Mouse (Mus musculus) forebrain, postnatal 0 days (tissue): ENCODE measurements around the gene Txndc16. TPM values are rescaled to one million over a fixed set of nuclear protein-coding genes. Genes with fewer than 3 reads are reported as not detected.

Experiments
- ATAC-seq: fragments of 200-750 bp; cut with Nextera tagmentation; 2 replicates; pipeline ENCODE4 v1.8.0; 2017; ENCODE audit warnings: mild to moderate bottlenecking, moderate library complexity
- DNase-seq: peaks from one replicate; pipeline ENCODE4 v3.0.0-alpha.2; 2015
- H3K27ac ChIP-seq: fragments of 300-500 bp; sonication (generic); 2 replicates; pipeline ENCODE4 v1.5.1; 2014; ENCODE audit warnings: low read depth, mild to moderate bottlenecking, antibody characterized with exemption, low read length, moderate library complexity, mixed read lengths
- H3K27me3 ChIP-seq: fragments of 300-500 bp; sonication (generic); 2 replicates; pipeline ENCODE4 v1.6.1; 2014; ENCODE audit warnings: mild to moderate bottlenecking, low read length, mixed read lengths; ENCODE audit not compliant: insufficient read depth
- H3K36me3 ChIP-seq: fragments of 300-500 bp; sonication (generic); 2 replicates; pipeline ENCODE4 v1.6.1; 2014; ENCODE audit warnings: mild to moderate bottlenecking, moderate library complexity; ENCODE audit not compliant: insufficient read depth
- H3K4me1 ChIP-seq: fragments of 300-500 bp; sonication (generic); 2 replicates; pipeline ENCODE4 v1.6.1; 2014; ENCODE audit warnings: antibody characterized with exemption; ENCODE audit not compliant: insufficient read depth
- H3K4me2 ChIP-seq: fragments of 300-500 bp; sonication (generic); 2 replicates; pipeline ENCODE4 v1.6.1; 2014; ENCODE audit warnings: low read depth, mild to moderate bottlenecking, moderate library complexity
- H3K4me3 ChIP-seq: fragments of 300-500 bp; sonication (generic); 2 replicates; pipeline ENCODE4 v1.5.1; 2014; ENCODE audit warnings: low read depth, low read length, mixed read lengths
- H3K9ac ChIP-seq: fragments of 300-500 bp; sonication (generic); 2 replicates; pipeline ENCODE4 v1.6.1; 2014; ENCODE audit warnings: mild to moderate bottlenecking
- H3K9me3 ChIP-seq: fragments of 300-500 bp; sonication (generic); 2 replicates; pipeline ENCODE4 v1.6.1; 2016; ENCODE audit warnings: low read length
- CTCF ChIP-seq: sonication (generic); IDR thresholded peaks from 2 replicates; pipeline ENCODE4 v1.5.1; 2016; ENCODE audit warnings: antibody characterized with exemption, control low read depth, low read depth
- WGBS: fragments of 180-500 bp; shearing (Covaris S2); extraction: QIAGEN DNeasy Blood & Tissue Kit; methylation state at CpG from one replicate; pipeline ENCODE4 v1.1.7; 2014; 5-methylcytosine and 5-hydroxymethylcytosine counted together
- polyA plus RNA-seq: library from polyadenylated mRNA; unstranded; fragments of >200 nt; fragmentation: Nextera tagmentation; extraction: Ambion mirVana; gene quantifications from 2 replicates; pipeline ENCODE4 v1.2.1, GENCODE M21; 2015
- total RNA-seq: library from RNA; depleted of rRNA; stranded (reverse); fragments of >200 nt; gene quantifications from 2 replicates; pipeline ENCODE4 v1.2.3, GENCODE M21; 2014; rRNA removed

Gene Txndc16
- total RNA-seq = 51.9 and 61.2 TPM in 2 replicates
- 26.1 and 32.5 TPM in 2 replicates for polyA plus RNA-seq

DNA sequence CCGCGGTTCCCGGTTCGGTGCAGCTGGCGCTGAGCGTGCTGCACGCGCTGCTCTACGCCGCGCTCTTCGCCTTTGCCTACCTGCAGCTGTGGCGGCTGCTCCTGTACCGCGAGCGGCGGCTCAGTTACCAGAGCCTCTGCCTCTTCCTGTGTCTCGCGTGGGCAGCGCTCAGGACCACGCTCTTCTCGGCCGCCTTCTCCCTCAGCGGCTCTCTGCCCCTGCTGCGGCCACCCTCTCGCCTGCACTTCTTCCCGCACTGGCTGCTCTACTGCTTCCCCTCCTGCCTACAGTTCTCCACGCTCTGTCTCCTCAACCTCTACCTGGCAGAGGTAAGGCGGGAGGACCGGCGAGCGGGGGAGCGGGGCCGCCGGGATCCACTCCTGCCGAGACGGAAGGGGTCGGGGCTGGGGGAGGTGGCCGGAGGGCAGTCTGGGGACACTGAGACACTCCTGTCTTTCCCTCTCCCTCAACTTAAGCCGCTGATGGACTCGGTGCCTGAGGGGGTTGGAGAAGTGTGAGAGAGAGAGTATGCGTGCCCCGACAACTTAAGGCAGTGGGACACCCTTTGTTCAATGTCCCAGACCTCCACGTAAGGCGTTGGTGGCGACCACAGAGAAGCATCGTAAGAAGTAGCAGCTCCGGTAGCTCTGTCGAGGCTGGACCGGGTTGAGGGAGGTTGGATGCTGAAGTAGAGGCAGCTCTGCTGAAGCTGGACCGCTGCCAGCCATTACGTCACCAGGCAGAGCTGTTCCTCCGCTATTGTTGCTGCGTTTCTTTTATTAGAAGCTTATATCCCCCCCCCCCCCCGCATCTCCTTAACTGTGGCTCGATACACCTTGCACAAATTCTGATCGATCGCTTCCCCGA lies at the start of gene Txndc16:
Txndc16 (minus strand) TSS at position 239 of the 867 bp plus-strand sequence.
- Histone ChIP-seq H3K9ac (peak within 1 kb of the TSS; percentile 94), H3K4me3 (peak within 1 kb of the TSS; percentile 95), H3K36me3 (no peaks in the 10 kb centered on the region), H3K27me3 (no peaks in the 10 kb centered on the region), H3K4me2 (peak within 1 kb of the TSS; percentile 77), H3K27ac (peak within 1 kb of the TSS; percentile 97), H3K9me3 (no peaks in the 10 kb centered on the region), H3K4me1 (peaks cover 13% of the 10 kb centered on the region)
- DNase-seq = peak; percentile 90
- 1% methylated on average over 55 of the region's 59 CpGs for WGBS
- ATAC-seq = peak; percentile 49
- no peak for TF ChIP-seq CTCF

DNA sequence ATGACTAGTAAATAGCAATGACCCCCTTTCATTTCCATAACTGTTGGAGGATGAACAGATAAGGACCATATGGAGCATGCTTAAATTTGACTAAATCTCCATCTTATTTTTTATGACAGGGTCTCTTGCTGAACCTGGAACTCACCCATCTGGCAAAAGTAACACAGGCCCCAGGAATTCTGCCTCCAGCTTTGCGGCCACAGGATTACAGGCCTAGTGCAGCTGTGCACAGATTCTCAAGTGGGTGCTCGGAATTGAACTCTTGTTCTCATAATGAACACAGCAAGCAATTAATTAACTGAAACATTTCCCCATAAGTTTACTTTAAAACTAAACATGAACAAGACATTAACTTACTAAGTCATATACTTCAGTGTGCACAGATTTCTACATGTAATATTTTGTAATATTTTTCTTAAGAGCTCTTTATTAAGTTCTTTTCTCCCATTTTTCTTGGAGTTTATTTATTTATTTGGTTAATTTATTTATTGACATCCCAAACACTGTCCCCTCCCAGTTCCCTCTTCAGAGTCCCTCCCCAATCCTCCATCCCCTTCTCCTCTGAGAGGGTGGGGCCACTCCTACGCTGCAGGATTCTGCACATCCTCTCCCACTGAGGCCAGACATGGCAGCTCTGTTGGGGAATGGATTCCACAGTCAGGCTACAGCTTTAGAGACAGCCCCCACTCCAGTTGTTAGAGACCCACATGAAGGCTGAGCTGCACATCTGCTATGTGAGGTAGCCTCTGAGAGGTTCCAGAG lies 43.9 kb upstream of the Txndc16 start:
- no peak overlapping the region for H3K4me2 ChIP-seq
- no peaks in the 10 kb centered on the region for H3K9me3 ChIP-seq
- H3K27ac ChIP-seq = no peak overlapping the region
- no peaks in the 10 kb centered on the region for H3K27me3 ChIP-seq
- H3K9ac ChIP-seq = no peak overlapping the region
- H3K4me3 ChIP-seq = no peak overlapping the region
- DNase-seq = no peak
- 75% methylated on average over 3 of the region's 3 CpGs for WGBS
- no peak for ATAC-seq
- TF ChIP-seq CTCF = no peak
- no peaks in the 10 kb centered on the region for H3K4me1 ChIP-seq
- peaks cover 13% of the 10 kb centered on the region for H3K36me3 ChIP-seq

- Histone ChIP-seq H3K9me3 (no peaks in the 10 kb centered on the region), H3K27me3 (no peaks in the 10 kb centered on the region), H3K4me2 (no peak overlapping the region), H3K4me3 (no peak overlapping the region), H3K9ac (no peak overlapping the region), H3K4me1 (no peaks in the 10 kb centered on the region), H3K36me3 (no peaks in the 10 kb centered on the region), H3K27ac (no peak overlapping the region)
- WGBS = 90% methylated on average over 4 of the region's 4 CpGs
- no peak for DNase-seq
- no peak for ATAC-seq
- no peak for TF ChIP-seq CTCF
Observed at GRCm38 (mm10) chr14:45251548-45252076, 31.5 kb upstream of the Txndc16 start.

GRCm38 (mm10) chr14:45241613-45242012 lies 21.5 kb upstream of the Txndc16 start:
- Histone ChIP-seq H3K4me3 (no peak overlapping the region), H3K9me3 (no peaks in the 10 kb centered on the region), H3K9ac (no peak overlapping the region), H3K4me1 (no peaks in the 10 kb centered on the region), H3K27ac (no peak overlapping the region), H3K4me2 (no peak overlapping the region), H3K36me3 (no peaks in the 10 kb centered on the region), H3K27me3 (no peaks in the 10 kb centered on the region)
- ATAC-seq (no peak), DNase-seq (no peak)
- WGBS = 48% methylated on average over 1 of the region's 1 CpGs
- TF ChIP-seq CTCF = peak; percentile 54

DNA sequence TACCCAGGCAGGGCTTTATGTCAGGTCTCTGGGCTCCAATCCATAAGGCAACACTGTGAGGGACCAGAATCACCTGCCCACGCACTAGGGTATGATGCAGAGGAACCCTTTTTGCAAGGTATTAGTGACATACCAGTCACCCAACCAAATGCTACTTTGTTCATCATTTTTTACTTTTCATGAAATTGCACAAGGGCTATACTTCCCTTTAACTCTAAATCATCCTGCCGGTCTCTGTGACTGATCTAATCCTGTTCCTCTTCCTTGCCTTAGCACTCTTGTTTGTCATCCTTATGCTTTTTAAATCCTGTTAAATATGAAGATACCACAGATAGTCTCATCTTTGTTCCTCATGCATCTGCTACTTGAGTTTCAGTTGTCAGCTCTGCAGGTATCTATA lies 18.9 kb upstream of the Txndc16 start:
- Histone ChIP-seq H3K4me2 (no peak overlapping the region), H3K36me3 (no peaks in the 10 kb centered on the region), H3K27ac (no peak overlapping the region), H3K27me3 (no peaks in the 10 kb centered on the region), H3K9me3 (no peaks in the 10 kb centered on the region), H3K4me1 (no peaks in the 10 kb centered on the region), H3K4me3 (no peak overlapping the region), H3K9ac (no peak overlapping the region)
- DNase-seq (no peak), ATAC-seq (no peak)
- 82% methylated on average over 2 of the region's 2 CpGs for WGBS
- TF ChIP-seq CTCF = no peak

DNA sequence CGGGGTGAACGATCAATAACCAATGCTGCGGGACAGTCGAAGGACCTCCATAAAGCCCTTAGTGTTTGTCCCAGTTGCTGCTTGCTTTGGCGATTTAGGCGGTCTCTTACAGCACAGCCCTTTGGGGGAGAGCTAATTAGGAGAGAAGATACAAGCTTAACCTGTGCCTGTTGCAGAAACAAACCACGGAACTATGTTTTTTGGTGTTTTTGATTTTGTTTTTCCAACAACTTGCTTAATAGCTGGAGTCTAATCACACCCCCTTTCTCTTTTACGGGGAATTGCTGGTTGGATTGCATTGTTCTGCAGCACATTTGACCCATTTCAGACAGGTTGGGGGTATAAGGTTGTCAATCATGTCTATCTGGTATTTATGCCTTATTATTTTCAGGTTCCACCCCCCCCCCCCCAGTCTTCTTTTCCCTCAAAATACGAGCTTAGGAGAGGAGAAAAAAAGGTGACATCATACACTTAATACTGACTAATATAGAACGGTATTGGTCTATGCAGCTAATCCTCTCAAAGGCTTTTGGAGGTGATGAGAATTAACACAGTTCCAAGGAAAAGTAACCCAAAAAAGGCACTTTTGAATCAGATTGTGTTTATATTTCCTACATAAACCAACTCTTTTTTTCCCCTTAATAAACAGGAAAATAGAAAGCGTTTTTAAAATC lies 966 bp upstream of the Txndc16 start:
- peak overlapping the region; percentile 77 for H3K4me2 ChIP-seq
- TF ChIP-seq CTCF = peak; percentile 18; the same call in 1 of the 2 replicates
- ATAC-seq = no peak
- peak overlapping the region; percentile 94 for H3K9ac ChIP-seq
- H3K27me3 ChIP-seq = no peaks in the 10 kb centered on the region
- no peaks in the 10 kb centered on the region for H3K36me3 ChIP-seq
- no peak for DNase-seq
- no peaks in the 10 kb centered on the region for H3K9me3 ChIP-seq
- peak overlapping the region; percentile 97 for H3K27ac ChIP-seq
- H3K4me1 ChIP-seq = peaks cover 10% of the 10 kb centered on the region
- WGBS = 7% methylated on average over 11 of the region's 11 CpGs
- peak overlapping the region; percentile 95 for H3K4me3 ChIP-seq
